Mouse (Mus musculus): Measurements from ENCODE around the gene Capn15. TPM values are rescaled to one million over a fixed set of nuclear protein-coding genes. Genes with fewer than 3 reads are reported as not detected.

The Capn15 gene
- polyA plus RNA-seq, 1 experiment from 2014 or later = 21.5 TPM

Other genes starting within 250 kb of the Capn15 start
- not detected in 2 replicates for gene Mslnl, start 249.8 kb downstream of the Capn15 start, polyA plus RNA-seq (2014; fragmentation: Nextera tagmentation; extraction: Ambion mirVana)
- not detected in 2 replicates for gene Msln, start 231.4 kb downstream of the Capn15 start, polyA plus RNA-seq (2014; fragmentation: Nextera tagmentation; extraction: Ambion mirVana)
- gene Narfl, start 212.0 kb downstream of the Capn15 start, polyA plus RNA-seq (2014; fragmentation: Nextera tagmentation; extraction: Ambion mirVana) = 22.2 and 23.4 TPM in 2 replicates
- 76.4 and 77.1 TPM in 2 replicates for gene Haghl, start 200.1 kb downstream of the Capn15 start, polyA plus RNA-seq (2014; fragmentation: Nextera tagmentation; extraction: Ambion mirVana)
- gene Ccdc78, start 199.2 kb downstream of the Capn15 start, polyA plus RNA-seq (2014; fragmentation: Nextera tagmentation; extraction: Ambion mirVana) = 0.11 and 0.34 TPM in 2 replicates
- 69.1 and 71.4 TPM in 2 replicates for gene Fam173a, start 192.9 kb downstream of the Capn15 start, polyA plus RNA-seq (2014; fragmentation: Nextera tagmentation; extraction: Ambion mirVana)
- gene AC134908.4, start 190.1 kb downstream of the Capn15 start, polyA plus RNA-seq (2014; fragmentation: Nextera tagmentation; extraction: Ambion mirVana) = not detected in 2 replicates
- gene Metrn, start 188.7 kb downstream of the Capn15 start, polyA plus RNA-seq (2014; fragmentation: Nextera tagmentation; extraction: Ambion mirVana) = 21.3 and 32.1 TPM in 2 replicates
- 11.2 and 12.0 TPM in 2 replicates for gene Fbxl16, start 176.7 kb downstream of the Capn15 start, polyA plus RNA-seq (2014; fragmentation: Nextera tagmentation; extraction: Ambion mirVana)
- gene Wdr24, start 162.2 kb downstream of the Capn15 start, polyA plus RNA-seq (2014; fragmentation: Nextera tagmentation; extraction: Ambion mirVana) = 23.7 and 27.4 TPM in 2 replicates
- gene Jmjd8, start 156.9 kb downstream of the Capn15 start, polyA plus RNA-seq (2014; fragmentation: Nextera tagmentation; extraction: Ambion mirVana) = 50.3 and 54.1 TPM in 2 replicates
- 280 and 296 TPM in 2 replicates for gene Stub1, start 152.4 kb downstream of the Capn15 start, polyA plus RNA-seq (2014; fragmentation: Nextera tagmentation; extraction: Ambion mirVana)
- 2.3 and 3.2 TPM in 2 replicates for gene Rhbdl1, start 148.5 kb downstream of the Capn15 start, polyA plus RNA-seq (2014; fragmentation: Nextera tagmentation; extraction: Ambion mirVana)
- gene Gm20683, start 144.0 kb downstream of the Capn15 start, polyA plus RNA-seq (2014; fragmentation: Nextera tagmentation; extraction: Ambion mirVana) = 0.63 and 1.2 TPM in 2 replicates
- 7.0 and 8.7 TPM in 2 replicates for gene Rhot2, start 140.9 kb downstream of the Capn15 start, polyA plus RNA-seq (2014; fragmentation: Nextera tagmentation; extraction: Ambion mirVana)
- 15.7 and 17.8 TPM in 2 replicates for gene Wdr90, start 124.3 kb downstream of the Capn15 start, polyA plus RNA-seq (2014; fragmentation: Nextera tagmentation; extraction: Ambion mirVana)
- gene Mcrip2, start 117.0 kb downstream of the Capn15 start, polyA plus RNA-seq (2014; fragmentation: Nextera tagmentation; extraction: Ambion mirVana) = 6.1 and 7.0 TPM in 2 replicates
- 57.1 and 60.1 TPM in 2 replicates for gene Mettl26, start 110.7 kb downstream of the Capn15 start, polyA plus RNA-seq (2014; fragmentation: Nextera tagmentation; extraction: Ambion mirVana)
- 0.91 and 1.1 TPM in 2 replicates for gene Wfikkn1, start 104.9 kb downstream of the Capn15 start, polyA plus RNA-seq (2014; fragmentation: Nextera tagmentation; extraction: Ambion mirVana)
- gene Rab40c, start 66.1 kb downstream of the Capn15 start, polyA plus RNA-seq (2014; fragmentation: Nextera tagmentation; extraction: Ambion mirVana) = 15.0 and 15.9 TPM in 2 replicates
- 47.2 and 50.9 TPM in 2 replicates for gene Pigq, start 40.9 kb downstream of the Capn15 start, polyA plus RNA-seq (2014; fragmentation: Nextera tagmentation; extraction: Ambion mirVana)
- 0.37 TPM in 1 of 2 replicates, not detected in the other for gene Nhlrc4, start 40.8 kb downstream of the Capn15 start, polyA plus RNA-seq (2014; fragmentation: Nextera tagmentation; extraction: Ambion mirVana)
- not detected in 2 replicates for gene A930017K11Rik, start 33.2 kb downstream of the Capn15 start, polyA plus RNA-seq (2014; fragmentation: Nextera tagmentation; extraction: Ambion mirVana)
- gene Rab11fip3, start 83.8 kb upstream of the Capn15 start, polyA plus RNA-seq (2014; fragmentation: Nextera tagmentation; extraction: Ambion mirVana) = 18.1 and 18.2 TPM in 2 replicates
- 17.0 and 18.1 TPM in 2 replicates for gene Decr2, start 104.5 kb upstream of the Capn15 start, polyA plus RNA-seq (2014; fragmentation: Nextera tagmentation; extraction: Ambion mirVana)
- gene Nme4, start 109.8 kb upstream of the Capn15 start, polyA plus RNA-seq (2014; fragmentation: Nextera tagmentation; extraction: Ambion mirVana) = 51.5 and 57.7 TPM in 2 replicates
- 1.1 and 1.3 TPM in 2 replicates for gene Tmem8, start 127.5 kb upstream of the Capn15 start, polyA plus RNA-seq (2014; fragmentation: Nextera tagmentation; extraction: Ambion mirVana)
- 256 and 275 TPM in 2 replicates for gene Mrpl28, start 137.7 kb upstream of the Capn15 start, polyA plus RNA-seq (2014; fragmentation: Nextera tagmentation; extraction: Ambion mirVana)
- 11.4 and 12.7 TPM in 2 replicates for gene Axin1, start 152.9 kb upstream of the Capn15 start, polyA plus RNA-seq (2014; fragmentation: Nextera tagmentation; extraction: Ambion mirVana)
- 0.18 and 0.30 TPM in 2 replicates for gene Pdia2, start 213.3 kb upstream of the Capn15 start, polyA plus RNA-seq (2014; fragmentation: Nextera tagmentation; extraction: Ambion mirVana)
- 0.18 and 0.40 TPM in 2 replicates for gene Rgs11, start 217.2 kb upstream of the Capn15 start, polyA plus RNA-seq (2014; fragmentation: Nextera tagmentation; extraction: Ambion mirVana)
- 5.8 and 6.4 TPM in 2 replicates for gene Arhgdig, start 222.0 kb upstream of the Capn15 start, polyA plus RNA-seq (2014; fragmentation: Nextera tagmentation; extraction: Ambion mirVana)